Mouse (Mus musculus) heart, embryonic 14.5 days (tissue): ENCODE results near the gene Rai1. TPM values are rescaled to one million over a fixed set of nuclear protein-coding genes. Genes with fewer than 3 reads are reported as not detected.

ENCODE experiments used
- ATAC-seq: fragments of 200-750 bp; cut with Nextera tagmentation; 2 replicates; pipeline ENCODE4 v1.8.0; 2017; ENCODE audit warnings: low read depth, moderate TSS enrichment; ENCODE audit not compliant: insufficient number of reproducible peaks, insufficient read depth, low FRiP score
- H3K27ac ChIP-seq, 2 experiments: fragments of 200-500 bp in 1 of 2; fragments of 300-500 bp in 1 of 2; sonication (generic) in 1 of 2; replicated peaks in 1 of 2; 2 replicates each; pipeline ENCODE4 v1.5.1; 2012 to 2014; ENCODE audit warnings: low read depth in 2 of 2, low read length in 2 of 2, control low read depth in 1 of 2, mild to moderate bottlenecking in 1 of 2, mixed read lengths in 1 of 2; ENCODE audit not compliant: control insufficient read depth in 1 of 2, insufficient read depth in 1 of 2
- H3K27me3 ChIP-seq: fragments of 300-500 bp; sonication (generic); 2 replicates; pipeline ENCODE4 v1.6.1; 2014; ENCODE audit warnings: mild to moderate bottlenecking, low read length, control low read depth; ENCODE audit not compliant: control insufficient read depth, insufficient read depth
- H3K36me3 ChIP-seq: fragments of 300-500 bp; sonication (generic); 2 replicates; pipeline ENCODE4 v1.6.1; 2014; ENCODE audit warnings: mild to moderate bottlenecking, control low read depth, low read length, mixed read lengths; ENCODE audit not compliant: control insufficient read depth, insufficient read depth
- H3K4me1 ChIP-seq, 2 experiments: fragments of 200-500 bp in 1 of 2; fragments of 300-500 bp in 1 of 2; sonication (generic) in 1 of 2; 2 replicates each; pipeline ENCODE4 v1.6.1; 2012 to 2014; ENCODE audit warnings: low read length in 2 of 2, control low read depth in 1 of 2, mixed read lengths in 1 of 2; ENCODE audit not compliant: control insufficient read depth in 2 of 2, insufficient read depth in 2 of 2
- H3K4me2 ChIP-seq: fragments of 300-500 bp; sonication (generic); 2 replicates; pipeline ENCODE4 v1.6.1; 2014; ENCODE audit warnings: mild to moderate bottlenecking, low read length
- H3K4me3 ChIP-seq, 2 experiments: fragments of 200-500 bp in 1 of 2; fragments of 300-500 bp in 1 of 2; sonication (generic) in 1 of 2; 2 replicates each; pipeline ENCODE4 v1.5.1; 2012 to 2014; ENCODE audit warnings: low read length in 2 of 2, mild to moderate bottlenecking in 2 of 2, control low read depth in 1 of 2, low read depth in 1 of 2, moderate library complexity in 1 of 2; ENCODE audit not compliant: control insufficient read depth in 1 of 2, insufficient read depth in 1 of 2
- H3K9ac ChIP-seq: fragments of 300-500 bp; sonication (generic); 2 replicates; pipeline ENCODE4 v1.6.1; 2014; ENCODE audit warnings: mild to moderate bottlenecking, low read length
- H3K9me3 ChIP-seq: fragments of 300-500 bp; sonication (generic); 2 replicates; pipeline ENCODE4 v1.6.1; 2016; ENCODE audit warnings: low read length, control low read depth; ENCODE audit not compliant: control insufficient read depth
- WGBS: fragments of 180-500 bp; shearing (Covaris S2); extraction: QIAGEN DNeasy Blood & Tissue Kit; methylation state at CpG from one replicate; pipeline ENCODE4 v1.1.7; 2014; 5-methylcytosine and 5-hydroxymethylcytosine counted together
- polyA plus RNA-seq: library from polyadenylated mRNA; unstranded; fragments of >200 nt; fragmentation: Nextera tagmentation; extraction: Ambion mirVana; gene quantifications from 2 replicates; pipeline ENCODE4 v1.2.1, GENCODE M21; 2014

Rai1 gene
- polyA plus RNA-seq, 1 experiment from 2014 or later = 19.0 TPM

DNA sequence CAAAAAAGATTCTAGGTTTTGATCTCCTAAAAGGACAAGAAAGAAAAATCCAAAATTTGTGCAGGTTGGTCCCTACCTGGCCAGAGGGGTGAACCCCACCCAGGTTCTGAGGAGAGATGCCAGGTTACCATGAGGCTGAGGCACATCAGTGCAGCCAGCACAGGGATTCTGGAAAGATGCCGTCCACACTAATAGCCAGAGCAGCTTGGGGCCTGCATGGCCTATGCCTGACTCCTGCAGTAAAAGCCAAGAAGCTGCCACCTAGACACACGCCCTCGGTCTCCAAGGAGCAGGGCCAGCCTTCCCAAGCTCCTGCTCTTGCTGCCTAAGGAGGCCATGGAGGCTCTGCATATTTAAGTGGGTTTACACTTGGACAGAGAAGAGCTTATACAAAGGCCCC is 126.5 kb downstream of the Rai1 start:
- no peaks in the 10 kb centered on the region for H3K9me3 ChIP-seq
- ATAC-seq = no peak
- H3K4me2 ChIP-seq = no peak overlapping the region
- no peaks in the 10 kb centered on the region for H3K27me3 ChIP-seq
- no peak overlapping the region for H3K9ac ChIP-seq
- H3K36me3 ChIP-seq = peaks cover 30% of the 10 kb centered on the region
- H3K4me1 ChIP-seq = peaks cover 33 to 41% of the 10 kb centered on the region in 2 experiments
- no peak overlapping the region for H3K27ac ChIP-seq
- 88% methylated on average over 3 of the region's 3 CpGs for WGBS
- no peak overlapping the region for H3K4me3 ChIP-seq

DNA sequence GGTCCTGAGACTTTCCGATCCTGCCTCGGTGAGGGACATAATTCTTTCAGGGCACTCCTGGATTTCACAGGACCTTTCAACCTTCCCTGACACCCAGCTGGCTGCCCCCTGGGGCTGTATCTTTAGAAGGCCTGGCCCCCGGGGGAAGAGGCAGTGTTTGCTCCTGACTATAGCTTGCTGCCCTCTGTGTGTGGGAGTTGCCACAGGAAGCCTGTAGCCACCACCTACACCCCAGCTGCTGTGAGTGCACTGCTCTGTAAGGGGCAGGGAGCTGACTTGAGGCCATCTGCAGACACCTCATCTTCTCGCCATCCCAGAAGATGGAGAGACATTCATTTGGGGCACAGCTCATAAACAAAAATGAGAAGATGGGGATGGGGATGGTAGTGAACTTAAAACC is 127.1 kb downstream of the Rai1 start:
- 0 out of 2 replicates have a peak overlapping the region, but pooled peaks have one; percentile 16 for H3K9ac ChIP-seq
- 54% methylated on average over 4 of the region's 4 CpGs for WGBS
- no peak overlapping the region for H3K27ac ChIP-seq
- H3K4me2 ChIP-seq = no peak overlapping the region
- H3K4me3 ChIP-seq = no peak overlapping the region
- no peaks in the 10 kb centered on the region for H3K27me3 ChIP-seq
- no peak for ATAC-seq
- peaks cover 30% of the 10 kb centered on the region for H3K36me3 ChIP-seq
- H3K9me3 ChIP-seq = no peaks in the 10 kb centered on the region
- H3K4me1 ChIP-seq = peaks cover 33 to 40% of the 10 kb centered on the region in 2 experiments

- H3K4me3 ChIP-seq = no peak overlapping the region
- peak overlapping the region; percentile 46; the same call in 1 of the 2 replicates for H3K9ac ChIP-seq
- H3K4me2 ChIP-seq = peak overlapping the region; percentile 5; the same call in 1 of the 2 replicates
- ATAC-seq = no peak
- H3K27ac ChIP-seq = peak overlapping the region in 1 of 2 experiments; percentile 83; a peak in 3 of 4 replicates
- WGBS = 84% methylated on average over 14 of the region's 14 CpGs
- H3K4me1 ChIP-seq = peaks cover 33 to 40% of the 10 kb centered on the region in 2 experiments
- peaks cover 34% of the 10 kb centered on the region for H3K36me3 ChIP-seq
- H3K9me3 ChIP-seq = no peaks in the 10 kb centered on the region
- no peaks in the 10 kb centered on the region for H3K27me3 ChIP-seq
Measured at GRCm38 (mm10) chr11:60232441-60233058, 127.7 kb downstream of the Rai1 start.

- H3K4me3 ChIP-seq = no peak overlapping the region
- peak overlapping the region; percentile 80 to 83 for H3K27ac ChIP-seq
- H3K4me2 ChIP-seq = no peak overlapping the region
- peak; percentile 15; the same call in 1 of the 2 replicates for ATAC-seq
- H3K9ac ChIP-seq = peak overlapping the region; percentile 46; the same call in 1 of the 2 replicates
- no peaks in the 10 kb centered on the region for H3K9me3 ChIP-seq
- peaks cover 34% of the 10 kb centered on the region for H3K36me3 ChIP-seq
- 67% methylated on average over 8 of the region's 8 CpGs for WGBS
- H3K4me1 ChIP-seq = peaks cover 29 to 37% of the 10 kb centered on the region in 2 experiments
- H3K27me3 ChIP-seq = no peaks in the 10 kb centered on the region
Measured at GRCm38 (mm10) chr11:60233235-60233634, 128.4 kb downstream of the Rai1 start.

GRCm38 (mm10) chr11:60235351-60235750 is 130.5 kb downstream of the Rai1 start:
- Histone ChIP-seq H3K36me3 (peaks cover 27% of the 10 kb centered on the region), H3K4me3 (no peak overlapping the region), H3K27me3 (no peaks in the 10 kb centered on the region), H3K27ac (no peak overlapping the region), H3K9me3 (no peaks in the 10 kb centered on the region), H3K4me2 (no peak overlapping the region), H3K9ac (no peak overlapping the region), H3K4me1 (peaks cover 20 to 22% of the 10 kb centered on the region in 2 experiments)
- no peak for ATAC-seq
- WGBS = 94% methylated on average over 5 of the region's 5 CpGs

DNA sequence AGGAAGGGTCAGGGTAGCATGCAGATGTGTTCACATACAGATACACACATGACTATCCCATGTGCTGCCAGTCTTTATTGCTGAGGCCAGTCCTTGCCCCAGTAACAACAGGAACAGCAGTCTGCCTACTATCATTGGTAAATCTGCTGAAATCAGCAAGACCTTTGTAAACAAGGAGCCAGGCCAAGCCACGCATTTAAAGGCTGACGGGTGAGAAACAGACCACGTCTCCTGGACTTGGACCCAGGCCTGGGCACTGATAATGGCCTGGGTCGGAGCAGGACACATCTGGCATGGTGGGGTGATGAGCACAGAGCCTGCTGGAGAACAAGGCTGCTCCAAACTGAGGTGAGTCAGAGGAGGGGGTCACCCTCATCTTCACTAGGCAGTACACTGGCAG is 135.7 kb downstream of the Rai1 start:
- no peak for ATAC-seq
- peaks cover 58% of the 10 kb centered on the region for H3K36me3 ChIP-seq
- WGBS = 76% methylated on average over 4 of the region's 4 CpGs
- no peak overlapping the region for H3K27ac ChIP-seq
- no peaks in the 10 kb centered on the region for H3K27me3 ChIP-seq
- H3K9me3 ChIP-seq = no peaks in the 10 kb centered on the region
- H3K4me3 ChIP-seq = no peak overlapping the region
- H3K9ac ChIP-seq = no peak overlapping the region
- H3K4me2 ChIP-seq = no peak overlapping the region
- peaks cover 2 to 10% of the 10 kb centered on the region in 2 experiments; a peak in 3 of 4 replicates for H3K4me1 ChIP-seq

DNA sequence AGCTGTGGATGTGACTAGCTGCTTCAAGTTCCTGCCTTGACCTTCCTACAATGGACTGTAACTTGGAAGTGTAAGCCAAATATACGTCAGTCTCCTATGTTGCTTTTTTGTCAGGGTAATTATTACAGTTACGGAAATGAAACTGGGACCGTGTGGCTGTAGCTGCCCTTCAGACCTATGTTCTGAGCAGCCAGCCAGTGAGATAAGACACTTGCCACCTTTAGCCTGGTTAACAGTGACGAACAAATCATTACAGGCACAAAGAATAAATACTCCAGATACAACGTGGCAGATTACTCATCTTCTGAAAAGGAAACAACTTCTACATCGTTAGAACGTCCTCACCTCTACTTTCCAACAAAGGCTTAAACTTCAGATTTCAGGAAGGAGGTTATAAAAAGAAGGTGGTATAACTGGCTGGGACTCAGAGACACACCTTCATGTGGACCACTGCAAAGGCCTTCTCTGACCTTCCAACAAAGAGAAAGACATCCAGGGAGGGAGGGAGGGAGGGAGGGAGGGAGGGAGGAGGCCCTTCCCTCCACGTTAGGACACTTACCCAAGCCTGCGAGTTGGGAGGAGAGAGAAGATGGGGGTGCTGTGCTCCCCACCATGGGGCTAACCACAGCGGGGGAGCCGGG is 139.8 kb downstream of the Rai1 start:
- H3K9me3 ChIP-seq = no peaks in the 10 kb centered on the region
- 0 out of 2 replicates have a peak overlapping the region, but pooled peaks have one; percentile 10 for H3K4me2 ChIP-seq
- no peak overlapping the region for H3K9ac ChIP-seq
- 52% methylated on average over 11 of the region's 11 CpGs for WGBS
- peaks cover 39% of the 10 kb centered on the region for H3K36me3 ChIP-seq
- no peak overlapping the region for H3K4me3 ChIP-seq
- H3K27me3 ChIP-seq = no peaks in the 10 kb centered on the region
- peak overlapping the region; percentile 9 to 63 for H3K27ac ChIP-seq
- H3K4me1 ChIP-seq = peaks cover 5 to 10% of the 10 kb centered on the region in 2 experiments; a peak in 3 of 4 replicates
- no peak for ATAC-seq
